Mouse (Mus musculus): ENCODE data around the gene Gm9733. TPM values are rescaled to one million over a fixed set of nuclear protein-coding genes. Genes with fewer than 3 reads are reported as not detected.

Gene Gm9733
- 9.6 and 14.2 TPM in 2 replicates for polyA plus RNA-seq (2015; fragmentation: Nextera tagmentation; extraction: Ambion mirVana)

GRCm38 (mm10) chr3:15332063-15332462 lies at the start of gene Gm9733:
TSS of gene Gm9733 (minus strand) at chr3:15332302.

Other genes starting within 250 kb of the Gm9733 start
- 0.81 and 1.3 TPM in 2 replicates for gene Sirpb1a, start 94.2 kb upstream of the Gm9733 start, polyA plus RNA-seq (2015; fragmentation: Nextera tagmentation; extraction: Ambion mirVana)
- 5.6 and 7.8 TPM in 2 replicates for gene Sirpb1b, start 242.8 kb upstream of the Gm9733 start, polyA plus RNA-seq (2015; fragmentation: Nextera tagmentation; extraction: Ambion mirVana)

Measured in spleen, postnatal 0 days (tissue).